Mouse (Mus musculus) adrenal gland, postnatal 25 days (tissue): ENCODE measurements around the gene Hacd1. TPM values are rescaled to one million over a fixed set of nuclear protein-coding genes. Genes with fewer than 3 reads are reported as not detected.

Source experiments
- DNase-seq: peaks from one replicate; pipeline ENCODE4 v3.0.0; 2021; ENCODE audit warnings: mixed read lengths
- total RNA-seq: library from RNA; stranded (reverse); gene quantifications from 2 replicates; pipeline ENCODE4 v1.2.3, GENCODE M21; 2021

Gene Hacd1
- total RNA-seq, 1 experiment from 2014 or later = 40.4 TPM

DNA sequence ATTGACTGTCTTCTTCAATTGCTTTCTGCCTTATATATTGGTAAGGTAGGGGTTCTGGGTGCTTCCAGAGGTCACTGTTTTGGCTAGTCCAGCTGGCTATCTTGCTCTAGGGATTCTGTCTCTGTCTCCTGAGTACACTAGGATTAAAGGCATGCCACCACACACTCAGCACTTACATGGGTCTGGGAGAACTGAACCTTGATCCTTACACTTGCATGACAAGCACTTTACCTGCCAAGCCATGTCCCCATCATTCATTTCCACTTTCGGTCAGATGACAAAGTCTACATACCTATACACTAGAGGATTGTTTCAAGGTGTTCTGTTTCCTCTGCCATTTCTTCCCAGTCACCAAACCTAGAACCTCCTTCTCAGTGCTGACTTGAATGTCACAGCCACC lies 50.8 kb downstream of the Hacd1 start:
- no peak for DNase-seq

DNA sequence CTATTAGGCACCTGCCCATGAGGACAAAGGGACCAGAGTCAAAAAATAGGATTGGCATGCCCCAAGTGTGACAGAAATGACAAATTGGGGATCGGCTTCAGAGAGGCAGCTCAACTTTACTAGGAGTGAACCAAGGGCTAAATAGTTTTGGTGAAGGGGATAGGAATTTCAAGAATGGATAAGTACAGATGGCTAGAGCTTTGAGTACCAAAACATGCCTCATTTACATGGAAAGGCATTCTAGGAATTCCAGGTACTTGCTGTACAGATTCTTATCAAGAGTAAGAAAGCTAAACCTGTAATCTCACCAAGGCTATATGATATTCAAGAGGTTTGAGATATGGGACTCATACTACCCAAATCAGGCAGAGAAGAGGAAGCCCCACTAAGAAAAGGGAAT lies 95.8 kb downstream of the Hacd1 start:
- no peak for DNase-seq

DNA sequence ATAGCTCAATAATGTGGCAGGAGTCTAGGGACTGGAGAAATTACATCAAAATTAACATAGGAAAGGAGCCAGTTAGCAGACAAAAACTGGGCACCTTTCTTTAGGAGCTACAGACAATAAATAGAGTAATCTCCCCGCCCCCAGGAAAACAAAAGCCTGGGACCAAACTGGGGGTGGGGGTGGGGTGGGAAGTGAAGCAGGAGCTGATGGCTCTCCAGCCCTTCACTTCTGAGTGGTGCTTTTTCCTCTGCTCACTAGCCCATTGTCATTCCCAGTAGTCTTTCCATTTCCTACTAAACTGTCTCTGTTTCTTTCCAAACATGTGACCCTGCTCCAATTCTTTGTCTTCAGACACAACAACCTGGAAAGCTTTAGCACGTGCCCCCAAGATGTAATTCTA lies 99.5 kb downstream of the Hacd1 start:
- DNase-seq = no peak

DNA sequence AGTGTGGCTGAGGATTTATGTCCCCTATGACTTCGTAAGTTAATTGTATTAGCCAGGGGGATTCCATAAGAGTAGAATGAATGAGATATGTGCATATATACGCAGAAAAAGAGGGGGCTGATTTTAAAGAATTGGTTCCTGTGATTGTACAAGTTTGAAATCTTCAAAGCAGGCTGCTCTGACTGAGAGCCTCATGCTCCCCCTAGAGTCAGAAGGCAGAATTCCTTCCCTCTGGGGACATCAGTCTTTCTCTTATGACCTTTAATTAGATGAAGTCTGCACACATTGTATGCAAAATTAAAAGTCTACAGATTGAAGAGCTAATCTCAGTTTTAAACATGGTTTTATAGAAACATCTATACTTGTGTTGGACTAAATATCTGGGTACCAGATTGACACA lies 117.8 kb downstream of the Hacd1 start:
- no peak for DNase-seq

DNA sequence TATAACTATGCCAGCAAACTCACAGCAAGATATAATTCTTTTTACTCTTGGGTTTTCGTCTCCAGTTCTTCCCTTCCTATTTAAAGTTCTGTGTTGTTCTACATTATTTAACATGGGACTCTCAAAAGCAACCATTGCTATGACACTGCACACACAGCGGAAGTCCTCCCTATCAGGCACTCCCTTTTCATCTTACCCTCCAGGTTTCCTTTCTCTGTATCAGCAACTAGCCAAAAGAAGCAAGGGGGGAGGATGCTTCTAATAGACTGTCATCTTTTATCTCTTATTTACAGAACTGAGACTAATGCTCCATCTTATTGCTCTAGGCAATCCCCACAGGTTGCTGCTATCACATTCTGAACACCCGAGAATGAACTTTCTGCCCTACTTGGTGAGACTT lies 120.6 kb downstream of the Hacd1 start:
- no peak for DNase-seq

DNA sequence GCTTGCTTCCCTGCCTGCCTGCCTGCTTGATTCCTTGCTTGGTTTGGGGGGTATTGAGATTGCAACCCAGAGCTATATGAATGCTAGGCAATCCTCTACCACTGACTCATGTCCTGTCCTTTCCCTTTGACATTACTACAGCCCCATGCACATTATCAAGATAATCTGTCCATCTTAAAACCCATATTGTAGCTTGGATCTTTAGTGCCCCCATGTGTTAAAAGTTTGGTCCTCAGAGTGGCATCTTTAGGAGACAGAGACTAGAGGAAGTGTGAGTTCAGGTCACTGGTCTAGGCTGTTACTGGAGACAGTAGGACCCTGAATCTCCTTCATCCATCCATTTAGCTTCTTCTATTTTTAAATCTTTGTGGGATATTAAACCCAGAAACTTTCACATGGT lies 123.7 kb downstream of the Hacd1 start:
- DNase-seq = no peak

DNA sequence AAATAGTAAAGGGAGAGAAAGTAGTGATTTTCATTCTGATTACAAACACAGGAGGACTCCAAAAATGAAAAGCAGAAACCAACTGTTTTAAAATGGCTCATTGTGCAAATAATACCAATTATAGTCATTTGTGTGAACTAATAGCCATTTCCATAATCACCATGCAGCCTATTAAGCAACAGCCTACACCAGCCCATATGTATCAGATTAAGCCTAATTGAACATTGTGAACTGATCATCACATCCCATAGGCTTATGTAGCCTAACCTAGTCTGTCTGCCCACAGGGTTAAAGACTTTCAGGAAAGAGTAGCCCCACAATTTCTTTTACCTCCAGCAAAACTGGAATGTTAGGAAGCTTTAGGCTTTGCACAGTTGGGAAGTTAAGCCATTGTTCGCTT lies 125.2 kb downstream of the Hacd1 start:
- DNase-seq = no peak

DNA sequence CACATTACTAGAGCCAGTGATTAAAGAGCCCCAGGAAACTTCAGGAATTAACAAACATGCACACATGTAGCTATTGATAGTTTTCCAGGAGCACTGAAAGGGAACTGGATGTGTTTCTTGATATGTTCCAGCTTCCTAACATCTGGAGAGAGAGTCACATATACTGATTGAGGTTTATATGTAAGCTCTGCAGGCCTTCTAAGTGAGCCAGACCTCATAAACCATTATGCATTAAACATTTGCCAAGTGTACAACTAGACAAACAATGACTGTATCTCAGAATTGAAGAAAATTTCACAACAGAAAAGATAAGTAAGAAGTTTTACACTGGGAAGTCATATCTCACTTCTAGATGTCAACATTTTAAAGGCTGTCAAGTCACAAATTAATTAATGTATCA lies 167.4 kb downstream of the Hacd1 start:
- DNase-seq = no peak

DNA sequence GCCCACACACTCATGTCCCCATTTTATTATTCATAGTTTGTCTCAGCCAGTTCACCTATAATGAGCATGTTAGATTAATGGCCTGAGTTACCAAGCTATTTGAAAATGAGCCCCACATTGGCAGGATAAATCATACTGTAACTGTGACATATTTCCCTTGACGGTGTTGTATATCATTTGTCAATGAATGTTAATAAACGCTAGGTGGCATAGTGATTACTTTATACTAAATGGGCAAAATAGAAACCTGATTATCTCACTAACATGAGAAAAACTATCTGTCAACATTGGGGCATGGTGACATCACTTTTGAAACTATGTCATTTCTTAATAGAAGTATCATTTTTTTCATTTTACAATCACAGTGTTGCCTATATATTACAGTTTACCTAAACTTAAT lies 198.5 kb downstream of the Hacd1 start:
- no peak for DNase-seq

DNA sequence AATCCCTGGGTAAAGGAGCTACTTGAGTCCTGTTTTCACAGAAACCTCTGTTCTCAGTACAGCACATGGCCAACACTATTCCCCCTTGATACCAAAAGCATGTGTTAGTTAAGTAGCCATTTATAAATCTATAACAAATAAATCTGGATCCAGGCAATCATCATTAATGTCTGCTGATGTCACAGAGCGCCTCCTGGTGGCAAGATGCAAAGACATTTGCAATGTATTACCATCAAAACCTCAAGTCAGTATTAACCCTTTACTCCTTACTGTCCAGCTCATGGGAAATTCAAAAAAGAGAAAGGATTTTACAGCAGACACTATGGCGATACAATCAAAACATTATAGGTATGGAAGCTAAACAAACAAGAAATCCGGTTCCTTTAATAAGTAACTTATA lies 200.4 kb downstream of the Hacd1 start:
- DNase-seq = peak; percentile 13

DNA sequence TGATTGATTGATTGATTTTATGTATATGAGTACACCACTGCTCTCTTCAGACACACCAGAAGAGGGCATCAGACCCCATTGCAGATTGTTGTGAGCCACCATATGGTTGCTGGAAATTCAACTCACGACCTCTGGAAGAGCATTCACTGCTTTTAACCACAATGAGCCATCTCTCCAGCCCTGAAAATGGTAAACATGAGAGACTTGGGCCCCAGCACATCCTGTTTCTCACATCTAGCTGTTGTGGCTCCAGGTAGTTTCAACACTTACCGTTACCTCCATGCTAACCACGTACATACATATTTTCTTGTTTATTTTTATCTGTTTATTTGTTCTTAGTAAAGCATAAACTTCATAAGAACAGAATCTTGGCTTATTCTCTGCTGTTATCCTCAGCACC lies 219.6 kb downstream of the Hacd1 start:
- DNase-seq = no peak

DNA sequence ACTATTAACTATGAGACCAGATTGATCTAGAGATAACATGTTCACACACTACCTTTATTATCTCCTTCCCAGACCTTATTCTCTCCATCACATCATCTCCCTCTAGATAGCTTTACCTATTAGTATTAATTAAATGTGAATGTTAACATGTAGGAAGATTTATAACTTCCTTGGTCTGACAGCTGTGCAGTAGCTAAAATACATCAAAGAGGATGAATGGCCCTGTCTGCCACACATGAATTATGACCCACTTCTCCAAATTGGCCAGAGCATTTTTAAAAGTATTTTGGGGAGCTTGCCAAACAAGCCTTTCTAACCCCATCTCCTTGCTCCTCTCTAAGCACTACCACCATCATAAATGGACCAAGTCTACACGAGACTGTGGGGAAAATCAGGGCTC lies 220.9 kb downstream of the Hacd1 start:
- no peak for DNase-seq

DNA sequence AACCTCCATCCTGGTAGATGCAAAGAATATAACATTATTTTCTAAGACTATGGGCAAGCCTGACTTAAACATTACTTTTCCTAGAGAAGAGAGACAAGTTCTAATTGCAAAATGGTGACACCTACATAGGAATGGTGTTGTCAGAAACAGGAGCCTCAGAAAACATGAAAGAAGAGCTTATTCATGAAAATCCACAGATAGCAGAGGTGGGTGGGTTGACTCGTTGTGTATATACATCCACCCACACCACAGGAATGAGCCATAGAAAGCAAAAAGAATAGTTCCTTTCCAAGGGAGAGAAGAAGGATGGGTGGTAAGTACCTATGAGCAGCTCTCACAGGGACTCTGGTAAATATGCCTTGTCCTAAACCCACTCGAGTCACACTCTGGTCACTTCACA lies 239.3 kb downstream of the Hacd1 start:
- DNase-seq = no peak

DNA sequence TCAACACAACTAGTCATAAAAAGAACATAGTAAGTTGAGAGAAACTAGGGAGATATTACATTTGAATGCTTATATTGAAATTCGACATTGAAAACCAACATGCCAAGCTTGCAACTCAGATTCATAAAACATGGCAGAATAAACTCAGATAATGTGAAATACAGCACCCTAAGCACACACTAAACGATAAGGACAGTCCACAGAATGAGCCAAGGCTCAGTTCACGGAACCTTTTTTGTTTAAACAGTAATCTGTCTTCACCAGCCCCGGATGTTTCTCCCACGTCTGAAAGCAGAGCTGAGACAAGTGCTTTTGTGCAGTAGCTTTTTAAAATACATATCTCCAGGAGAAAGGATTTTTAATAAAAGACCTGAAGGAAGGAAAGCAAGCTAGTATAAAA lies 247.3 kb downstream of the Hacd1 start:
- no peak for DNase-seq

DNA sequence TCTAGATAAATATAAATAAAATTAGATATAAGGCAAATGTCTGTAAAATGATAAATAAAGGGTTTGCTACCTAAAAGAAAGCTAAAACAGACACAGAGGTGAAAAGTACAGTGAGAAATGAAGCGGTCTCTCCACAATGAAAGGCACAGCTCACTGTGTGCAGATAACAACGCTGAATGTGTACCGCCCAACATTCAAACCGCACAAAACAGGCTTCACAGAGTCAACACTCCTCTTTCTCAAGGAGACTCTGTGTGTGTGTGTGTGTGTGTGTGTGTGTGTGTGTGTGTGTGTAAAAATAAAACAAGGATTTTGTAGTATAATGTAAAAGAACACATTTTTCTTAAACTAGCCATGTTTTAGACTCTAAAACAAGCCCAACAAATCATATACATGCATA lies 247.9 kb downstream of the Hacd1 start:
- no peak for DNase-seq

DNA sequence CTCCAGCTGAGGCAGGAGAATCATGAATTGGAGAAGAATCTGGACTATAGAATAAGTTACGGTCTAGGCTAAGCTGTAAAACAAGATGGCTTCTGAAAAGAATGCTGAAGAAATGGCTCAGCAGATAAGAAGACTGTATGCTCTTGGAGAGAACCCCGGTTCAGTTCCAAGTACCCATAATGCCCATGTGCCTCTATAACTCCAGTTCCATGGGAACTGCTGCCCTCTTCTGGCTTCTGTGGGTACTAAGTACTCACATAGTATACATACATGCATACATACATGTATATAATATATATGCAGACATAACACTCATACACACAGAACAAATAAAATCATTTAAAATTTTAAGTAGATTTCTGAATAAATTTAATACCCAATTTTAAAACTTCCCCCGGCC lies 249.8 kb downstream of the Hacd1 start:
- DNase-seq = no peak

DNA sequence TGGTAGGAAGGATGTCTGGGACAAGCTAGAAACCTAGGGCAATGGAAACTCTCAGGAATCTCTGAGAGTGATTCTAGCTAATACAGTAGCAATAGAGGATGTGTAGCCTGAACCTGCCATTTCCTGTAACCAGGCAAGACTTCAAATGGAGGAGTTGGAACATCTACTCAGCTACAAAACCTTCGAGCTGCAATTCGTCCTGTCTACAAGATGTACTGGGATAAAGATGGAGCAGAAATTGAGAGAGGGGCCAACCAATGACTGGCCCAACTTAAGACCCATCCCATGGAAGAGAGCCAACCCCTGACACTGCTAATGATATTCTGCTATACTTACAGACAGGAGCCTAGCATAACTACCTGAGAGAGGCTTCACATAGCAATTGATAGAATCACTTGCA lies 255.3 kb downstream of the Hacd1 start:
- no peak for DNase-seq

Other genes starting within 250 kb of the Hacd1 start
- gene Stam, start 18.0 kb upstream of the Hacd1 start, total RNA-seq = 37.4 and 46.8 TPM in 2 replicates
- 0.18 TPM in 1 of 2 replicates, not detected in the other for gene Tmem236, start 118.4 kb upstream of the Hacd1 start, total RNA-seq
- gene Mrc1, start 173.3 kb upstream of the Hacd1 start, total RNA-seq = 13.8 and 18.6 TPM in 2 replicates